Mouse (Mus musculus): ENCODE data around the gene Trio. TPM values are rescaled to one million over a fixed set of nuclear protein-coding genes. Genes with fewer than 3 reads are reported as not detected.

Trio gene
- polyA plus RNA-seq, 1 experiment from 2014 or later, result 45.4 TPM

DNA sequence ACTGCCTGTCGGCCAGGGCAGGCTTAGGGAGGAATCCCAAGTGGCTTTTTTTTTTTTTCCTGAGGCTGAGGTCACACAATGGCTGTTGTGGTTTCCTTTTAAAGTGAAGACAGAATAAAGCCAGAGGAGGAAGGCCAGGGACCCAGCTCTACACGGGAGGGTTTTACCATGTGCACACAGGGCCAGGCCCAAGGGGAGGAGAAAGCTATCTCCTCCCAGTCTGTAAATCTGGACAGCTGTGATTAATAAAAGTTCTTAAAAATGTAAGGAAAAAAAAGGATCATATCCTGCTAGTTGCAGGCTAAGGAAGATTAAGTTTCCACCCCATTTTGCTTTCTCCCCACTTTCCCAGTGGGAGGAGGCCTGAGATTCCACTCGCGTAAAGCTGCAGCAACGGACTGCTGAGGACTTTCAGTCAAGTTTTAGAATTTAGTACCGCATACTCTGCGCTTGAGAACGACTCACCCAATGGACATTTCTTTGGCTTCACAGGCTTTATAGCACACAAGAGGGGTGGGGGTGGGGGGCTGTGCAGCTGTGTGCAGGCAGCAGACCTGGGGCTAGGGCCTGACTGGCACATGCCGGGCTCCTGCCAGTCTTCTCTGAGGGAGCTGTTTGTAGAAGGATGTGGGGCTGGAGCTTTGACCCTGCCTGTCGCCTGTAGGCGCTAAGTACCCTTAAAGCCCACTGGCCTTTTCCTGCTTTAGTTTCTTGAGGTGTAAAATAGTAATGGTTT lies 248.0 kb downstream of the Trio start:
- Histone ChIP-seq H3K27me3 (ENCODE audit: control insufficient read depth, insufficient read depth, low read length) (no peaks in the 10 kb centered on the region), H3K4me3 (ENCODE audit: low read depth, low read length) (no peak overlapping the region), H3K27ac (replicated peaks; ENCODE audit: low read depth, low read length) (peak overlapping the region; percentile 95), H3K4me1 (ENCODE audit: control insufficient read depth, insufficient read depth, low read length) (peaks cover 19% of the 10 kb centered on the region), H3K9me3 (replicated peaks; ENCODE audit: control insufficient read depth, low read length) (no peaks in the 10 kb centered on the region), H3K9ac (replicated peaks; ENCODE audit: low read length) (peak overlapping the region; percentile 54), H3K4me2 (ENCODE audit: low read depth, low read length) (peak overlapping the region; percentile 36; the same call in 1 of the 2 replicates), H3K36me3 (replicated peaks; ENCODE audit: control insufficient read depth, insufficient read depth, low read depth, low read length) (no peaks in the 10 kb centered on the region; the same call in 1 of the 2 replicates)
- DNase-seq (ENCODE audit: low spot score) (peak; percentile 83), ATAC-seq (replicated peaks; ENCODE audit: insufficient number of reproducible peaks, low FRiP score, low TSS enrichment, low read depth) (peak; percentile 41; the same call in 1 of the 2 replicates)
- WGBS, result 11% methylated on average over 11 of the region's 11 CpGs

GRCm38 (mm10) chr15:27774481-27774880 lies 251.2 kb downstream of the Trio start:
- Histone ChIP-seq H3K27me3 (ENCODE audit: control insufficient read depth, insufficient read depth, low read length) (no peaks in the 10 kb centered on the region), H3K36me3 (replicated peaks; ENCODE audit: control insufficient read depth, insufficient read depth, low read depth, low read length) (peaks cover 2% of the 10 kb centered on the region; the same call in 1 of the 2 replicates), H3K9ac (replicated peaks; ENCODE audit: low read length) (no peak overlapping the region), H3K27ac (replicated peaks; ENCODE audit: low read depth, low read length) (no peak overlapping the region), H3K4me2 (ENCODE audit: low read depth, low read length) (no peak overlapping the region), H3K4me1 (ENCODE audit: control insufficient read depth, insufficient read depth, low read length) (peaks cover 13% of the 10 kb centered on the region), H3K4me3 (ENCODE audit: low read depth, low read length) (no peak overlapping the region), H3K9me3 (replicated peaks; ENCODE audit: control insufficient read depth, low read length) (no peaks in the 10 kb centered on the region)
- ATAC-seq (replicated peaks; ENCODE audit: insufficient number of reproducible peaks, low FRiP score, low TSS enrichment, low read depth) (no peak), DNase-seq (ENCODE audit: low spot score) (no peak)
- 80% methylated on average over 7 of the region's 7 CpGs for WGBS

DNA sequence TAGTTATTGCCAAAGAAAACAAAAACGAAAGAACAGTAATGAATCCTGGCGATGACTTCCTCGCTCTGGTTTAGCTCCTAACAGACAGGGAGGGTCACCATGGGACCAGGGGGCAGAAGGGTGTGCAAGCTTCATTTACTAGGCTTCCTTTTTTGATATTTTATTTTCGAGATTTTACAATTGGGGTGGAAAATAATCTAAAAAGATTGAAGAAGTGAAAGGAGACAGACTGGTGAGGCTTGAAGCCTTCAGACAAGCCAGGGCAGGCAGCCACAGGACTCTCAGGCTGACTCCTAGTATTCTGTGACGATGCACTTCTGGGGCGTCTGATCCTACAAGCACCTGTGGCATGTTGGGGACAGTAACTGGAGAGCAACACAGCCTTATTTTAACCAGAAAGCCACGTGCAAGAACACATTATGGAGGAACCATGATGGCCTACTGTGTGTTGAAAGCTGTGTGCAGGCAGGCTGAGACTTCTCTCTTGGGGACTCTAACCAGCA lies 253.5 kb downstream of the Trio start:
- H3K36me3 ChIP-seq (replicated peaks; ENCODE audit: control insufficient read depth, insufficient read depth, low read depth, low read length), result peaks cover 13% of the 10 kb centered on the region
- no peak overlapping the region for H3K27ac ChIP-seq (replicated peaks; ENCODE audit: low read depth, low read length)

DNA sequence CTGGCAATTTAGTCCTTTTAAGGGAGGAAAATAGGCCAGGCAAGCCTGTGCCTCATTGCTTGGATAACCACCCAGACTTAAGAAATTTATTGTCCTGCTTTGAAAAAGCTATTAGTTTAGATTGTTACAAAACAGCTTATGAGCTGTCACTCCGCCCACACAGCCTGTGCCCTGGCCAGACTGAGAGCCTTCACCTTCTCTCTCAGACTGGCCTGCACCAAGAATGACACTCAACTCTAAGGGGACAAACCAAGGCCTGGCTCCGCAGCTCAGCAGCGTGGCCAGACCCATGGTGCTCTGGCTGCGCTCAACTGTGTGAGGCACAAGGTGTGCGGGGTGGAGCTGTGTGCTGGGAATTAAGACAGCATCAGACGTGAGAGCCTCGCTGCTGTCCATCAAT lies 254.1 kb downstream of the Trio start:
- H3K9ac ChIP-seq (replicated peaks; ENCODE audit: low read length), result no peak overlapping the region
- peaks cover 5% of the 10 kb centered on the region for H3K4me1 ChIP-seq (ENCODE audit: control insufficient read depth, insufficient read depth, low read length)
- WGBS, result 80% methylated on average over 7 of the region's 7 CpGs
- H3K27me3 ChIP-seq (ENCODE audit: control insufficient read depth, insufficient read depth, low read length), result no peaks in the 10 kb centered on the region
- H3K9me3 ChIP-seq (replicated peaks; ENCODE audit: control insufficient read depth, low read length), result no peaks in the 10 kb centered on the region
- H3K36me3 ChIP-seq (replicated peaks; ENCODE audit: control insufficient read depth, insufficient read depth, low read depth, low read length), result peaks cover 15% of the 10 kb centered on the region
- ATAC-seq (replicated peaks; ENCODE audit: insufficient number of reproducible peaks, low FRiP score, low TSS enrichment, low read depth), result no peak
- no peak overlapping the region for H3K4me2 ChIP-seq (ENCODE audit: low read depth, low read length)
- no peak for DNase-seq (ENCODE audit: low spot score)
- 0 out of 2 replicates have a peak overlapping the region, but pooled peaks have one; percentile 49 for H3K27ac ChIP-seq (replicated peaks; ENCODE audit: low read depth, low read length)
- no peak overlapping the region for H3K4me3 ChIP-seq (ENCODE audit: low read depth, low read length)

More for the DNA sequence above, 253.5 kb downstream of the Trio start:
- no peak overlapping the region for H3K4me2 ChIP-seq (ENCODE audit: low read depth, low read length)
- H3K9ac ChIP-seq (replicated peaks; ENCODE audit: low read length), result no peak overlapping the region
- ATAC-seq (replicated peaks; ENCODE audit: insufficient number of reproducible peaks, low FRiP score, low TSS enrichment, low read depth), result no peak
- H3K4me3 ChIP-seq (ENCODE audit: low read depth, low read length), result no peak overlapping the region
- peaks cover 5% of the 10 kb centered on the region for H3K4me1 ChIP-seq (ENCODE audit: control insufficient read depth, insufficient read depth, low read length)
- WGBS, result 78% methylated on average over 7 of the region's 7 CpGs
- no peak for DNase-seq (ENCODE audit: low spot score)
- no peaks in the 10 kb centered on the region for H3K27me3 ChIP-seq (ENCODE audit: control insufficient read depth, insufficient read depth, low read length)
- no peaks in the 10 kb centered on the region for H3K9me3 ChIP-seq (replicated peaks; ENCODE audit: control insufficient read depth, low read length)

DNA sequence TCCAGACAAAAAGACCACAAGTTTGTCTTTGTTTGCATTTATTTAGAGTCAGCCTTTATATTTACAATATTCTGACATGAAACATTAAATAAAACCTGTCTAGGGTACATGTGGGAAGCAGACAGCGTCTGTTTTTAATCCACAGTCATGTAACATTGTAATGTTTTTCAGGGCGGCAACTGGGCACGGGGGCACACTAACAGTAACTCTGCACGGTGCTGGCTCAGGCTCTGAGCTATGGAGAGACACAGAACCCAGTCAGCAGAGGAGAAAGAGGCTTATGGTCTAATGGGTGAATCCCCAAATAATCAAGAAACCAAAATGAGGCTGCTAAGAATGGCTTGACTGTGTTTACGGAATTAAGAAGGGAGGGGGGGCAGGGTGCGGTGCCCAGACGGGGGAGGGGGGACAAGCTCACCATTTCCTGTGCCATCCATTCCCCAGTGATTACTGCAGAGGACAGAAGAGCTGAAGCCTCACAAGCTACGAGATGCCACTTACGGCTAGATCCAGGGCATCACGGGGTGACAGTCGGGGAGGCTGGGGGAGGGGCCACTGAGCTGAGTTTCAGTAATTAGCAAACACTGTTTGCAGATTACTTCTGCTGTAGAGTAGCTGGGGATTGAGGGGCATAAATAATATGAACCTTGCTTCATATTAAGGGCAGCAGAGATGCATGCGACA lies 255.0 kb downstream of the Trio start:
- Histone ChIP-seq H3K4me2 (ENCODE audit: low read depth, low read length) (no peak overlapping the region), H3K27me3 (ENCODE audit: control insufficient read depth, insufficient read depth, low read length) (no peaks in the 10 kb centered on the region), H3K36me3 (replicated peaks; ENCODE audit: control insufficient read depth, insufficient read depth, low read depth, low read length) (peaks cover 16% of the 10 kb centered on the region), H3K4me1 (ENCODE audit: control insufficient read depth, insufficient read depth, low read length) (peaks cover 5% of the 10 kb centered on the region), H3K9ac (replicated peaks; ENCODE audit: low read length) (no peak overlapping the region), H3K4me3 (ENCODE audit: low read depth, low read length) (no peak overlapping the region), H3K27ac (replicated peaks; ENCODE audit: low read depth, low read length) (peak overlapping the region; percentile 49; the same call in 1 of the 2 replicates), H3K9me3 (replicated peaks; ENCODE audit: control insufficient read depth, low read length) (no peaks in the 10 kb centered on the region)
- ATAC-seq (replicated peaks; ENCODE audit: insufficient number of reproducible peaks, low FRiP score, low TSS enrichment, low read depth), result peak; percentile 48; the same call in 1 of the 2 replicates
- 46% methylated on average over 12 of the region's 12 CpGs for WGBS
- DNase-seq (ENCODE audit: low spot score), result peak; percentile 49

DNA sequence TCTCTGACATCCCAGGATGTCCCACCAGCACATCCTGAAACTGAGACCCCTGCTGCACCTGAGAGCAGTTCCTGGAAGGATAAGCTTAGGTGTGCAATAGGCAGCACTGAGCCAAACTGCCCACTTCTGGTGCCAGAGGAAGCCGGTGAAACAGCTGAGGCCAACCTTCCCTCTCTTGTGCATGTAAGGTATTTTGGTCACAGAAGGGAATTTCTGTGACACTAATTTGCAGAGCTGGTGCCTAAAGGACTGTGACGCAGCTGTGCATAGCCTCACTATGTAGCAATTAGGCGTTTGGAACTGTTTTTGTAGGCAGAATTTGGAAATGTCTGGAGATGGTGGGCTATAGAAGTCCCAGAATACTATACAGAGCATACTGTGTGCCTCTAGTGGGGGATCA lies 264.2 kb downstream of the Trio start:
- ATAC-seq (replicated peaks; ENCODE audit: insufficient number of reproducible peaks, low FRiP score, low TSS enrichment, low read depth) (no peak), DNase-seq (ENCODE audit: low spot score) (no peak)
- WGBS, result 84% methylated on average over 3 of the region's 3 CpGs
- Histone ChIP-seq H3K4me1 (ENCODE audit: control insufficient read depth, insufficient read depth, low read length) (no peaks in the 10 kb centered on the region), H3K9me3 (replicated peaks; ENCODE audit: control insufficient read depth, low read length) (no peaks in the 10 kb centered on the region), H3K4me2 (ENCODE audit: low read depth, low read length) (no peak overlapping the region), H3K36me3 (replicated peaks; ENCODE audit: control insufficient read depth, insufficient read depth, low read depth, low read length) (peaks cover 10% of the 10 kb centered on the region), H3K9ac (replicated peaks; ENCODE audit: low read length) (no peak overlapping the region), H3K4me3 (ENCODE audit: low read depth, low read length) (no peak overlapping the region), H3K27ac (replicated peaks; ENCODE audit: low read depth, low read length) (no peak overlapping the region), H3K27me3 (ENCODE audit: control insufficient read depth, insufficient read depth, low read length) (no peaks in the 10 kb centered on the region)

DNA sequence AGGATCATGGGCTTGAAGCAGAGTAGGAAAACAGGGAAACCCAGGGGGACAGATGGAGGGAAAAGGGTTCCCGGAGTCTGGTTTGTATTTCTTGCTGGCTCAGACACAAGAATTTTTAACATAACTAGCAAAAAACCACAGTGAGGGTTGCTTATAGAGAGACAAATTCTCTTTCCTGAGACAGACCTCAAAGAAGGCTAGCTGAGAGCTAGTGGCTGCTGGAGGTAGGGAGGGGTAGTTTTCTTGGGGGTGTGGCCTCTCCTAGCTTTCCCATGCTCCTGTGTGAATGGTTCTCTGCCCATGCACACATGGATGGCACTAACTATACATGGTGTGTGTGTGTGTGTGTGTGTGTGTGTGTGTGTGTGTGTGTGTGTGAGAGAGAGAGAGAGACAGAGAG lies 265.0 kb downstream of the Trio start:
- Histone ChIP-seq H3K27me3 (ENCODE audit: control insufficient read depth, insufficient read depth, low read length) (no peaks in the 10 kb centered on the region), H3K4me2 (ENCODE audit: low read depth, low read length) (no peak overlapping the region), H3K9ac (replicated peaks; ENCODE audit: low read length) (no peak overlapping the region), H3K4me1 (ENCODE audit: control insufficient read depth, insufficient read depth, low read length) (no peaks in the 10 kb centered on the region), H3K36me3 (replicated peaks; ENCODE audit: control insufficient read depth, insufficient read depth, low read depth, low read length) (peaks cover 11% of the 10 kb centered on the region), H3K4me3 (ENCODE audit: low read depth, low read length) (no peak overlapping the region), H3K9me3 (replicated peaks; ENCODE audit: control insufficient read depth, low read length) (no peaks in the 10 kb centered on the region), H3K27ac (replicated peaks; ENCODE audit: low read depth, low read length) (no peak overlapping the region)
- WGBS, result 79% methylated on average over 1 of the region's 1 CpGs
- DNase-seq (ENCODE audit: low spot score) (no peak), ATAC-seq (replicated peaks; ENCODE audit: insufficient number of reproducible peaks, low FRiP score, low TSS enrichment, low read depth) (no peak)

DNA sequence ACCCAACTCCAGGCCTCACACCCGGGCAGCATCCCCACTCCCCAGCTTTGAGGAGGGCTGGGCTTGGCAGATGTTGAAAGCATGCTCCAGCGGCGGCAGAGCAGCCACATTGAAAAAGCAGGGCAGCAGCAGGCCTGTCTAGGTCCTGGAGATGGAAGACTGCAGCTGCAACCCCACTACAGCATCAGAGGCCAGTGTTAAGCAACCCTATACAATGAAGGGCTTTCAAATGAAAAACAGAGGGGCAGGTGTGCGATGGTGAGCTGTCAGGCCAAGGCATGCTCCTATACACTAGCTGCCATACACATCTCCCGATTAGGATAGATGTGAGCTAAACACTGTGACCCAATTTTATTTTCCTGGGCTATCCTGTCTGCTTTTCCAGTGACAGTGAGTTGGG lies 265.8 kb downstream of the Trio start:
- 76% methylated on average over 5 of the region's 5 CpGs for WGBS
- Histone ChIP-seq H3K27me3 (ENCODE audit: control insufficient read depth, insufficient read depth, low read length) (no peaks in the 10 kb centered on the region), H3K36me3 (replicated peaks; ENCODE audit: control insufficient read depth, insufficient read depth, low read depth, low read length) (peaks cover 17% of the 10 kb centered on the region), H3K9ac (replicated peaks; ENCODE audit: low read length) (no peak overlapping the region), H3K4me2 (ENCODE audit: low read depth, low read length) (no peak overlapping the region), H3K4me1 (ENCODE audit: control insufficient read depth, insufficient read depth, low read length) (no peaks in the 10 kb centered on the region), H3K27ac (replicated peaks; ENCODE audit: low read depth, low read length) (no peak overlapping the region), H3K9me3 (replicated peaks; ENCODE audit: control insufficient read depth, low read length) (no peaks in the 10 kb centered on the region), H3K4me3 (ENCODE audit: low read depth, low read length) (no peak overlapping the region)
- DNase-seq (ENCODE audit: low spot score) (no peak), ATAC-seq (replicated peaks; ENCODE audit: insufficient number of reproducible peaks, low FRiP score, low TSS enrichment, low read depth) (no peak)
